Mouse (Mus musculus) heart, postnatal 0 days (tissue): ENCODE data around the gene Ece1.

ENCODE experiments used
- CTCF ChIP-seq: IDR thresholded peaks from 2 replicates; pipeline ENCODE4 v1.5.1; 2016; ENCODE audit warnings: antibody characterized with exemption, control low read depth, low read depth
- EP300 ChIP-seq: IDR thresholded peaks from 2 replicates; pipeline ENCODE4 v1.6.1; 2016; ENCODE audit warnings: antibody characterized with exemption, low read depth

DNA sequence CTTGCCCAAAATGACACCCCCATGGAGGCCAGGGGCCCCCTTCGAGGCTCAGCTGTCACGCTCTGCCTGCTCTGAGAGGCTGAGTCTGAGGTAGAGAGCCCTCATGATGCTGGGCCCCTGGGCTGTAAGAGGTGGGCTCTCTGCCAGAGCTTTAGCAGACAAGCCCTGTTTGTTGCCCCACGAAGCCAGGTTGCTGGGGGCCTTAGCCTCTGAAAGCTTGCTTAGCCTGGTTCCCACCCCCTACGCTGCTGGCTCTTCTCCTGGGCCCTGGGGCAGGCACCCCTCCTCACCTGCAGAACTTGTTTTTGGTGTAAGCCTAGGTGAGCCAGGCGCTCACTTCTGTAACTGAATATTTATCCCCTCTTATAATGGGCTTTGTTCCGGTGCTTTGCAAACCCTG lies 55.6 kb downstream of the Ece1 start:
- TF ChIP-seq CTCF (no peak), EP300 (no peak)
